Mouse (Mus musculus) cerebellum, adult 18-20 months (tissue): ENCODE results near the gene Pkd1l2.

Experiments used
- DNase-seq, 2 experiments: peaks; one replicate each; pipeline ENCODE4 v3.0.0; 2021

Gene Pkd1l2

DNA sequence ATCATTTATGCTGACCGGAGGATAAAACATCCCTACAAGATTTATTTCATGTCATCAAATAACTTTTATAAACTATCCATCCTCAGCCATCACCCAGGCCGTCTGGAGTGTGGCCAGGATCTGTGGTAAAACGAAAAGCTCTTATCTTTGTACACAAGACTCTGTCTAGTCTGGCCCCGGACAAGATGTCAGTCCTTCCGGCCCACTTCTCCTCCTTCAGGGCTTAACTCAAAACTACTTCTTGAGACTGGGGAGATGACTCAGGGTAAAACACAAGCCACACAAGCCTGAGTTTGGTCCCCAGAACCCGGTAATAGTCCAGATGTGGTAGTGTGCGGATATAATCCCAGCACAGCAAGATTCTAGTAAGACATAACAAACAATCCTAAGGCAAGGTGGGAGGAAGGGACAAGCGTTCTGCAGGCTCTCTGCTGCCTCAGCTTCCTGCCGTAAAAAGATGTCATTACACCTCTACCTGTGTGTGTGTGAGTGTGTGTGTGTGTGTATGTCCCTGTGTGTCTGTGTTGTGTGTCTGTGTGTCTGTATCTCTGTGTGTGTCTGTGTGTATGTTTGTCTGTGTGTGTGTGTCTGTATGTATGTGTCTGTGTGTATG lies 804 bp upstream of the Pkd1l2 start:
- no peak for DNase-seq

DNA sequence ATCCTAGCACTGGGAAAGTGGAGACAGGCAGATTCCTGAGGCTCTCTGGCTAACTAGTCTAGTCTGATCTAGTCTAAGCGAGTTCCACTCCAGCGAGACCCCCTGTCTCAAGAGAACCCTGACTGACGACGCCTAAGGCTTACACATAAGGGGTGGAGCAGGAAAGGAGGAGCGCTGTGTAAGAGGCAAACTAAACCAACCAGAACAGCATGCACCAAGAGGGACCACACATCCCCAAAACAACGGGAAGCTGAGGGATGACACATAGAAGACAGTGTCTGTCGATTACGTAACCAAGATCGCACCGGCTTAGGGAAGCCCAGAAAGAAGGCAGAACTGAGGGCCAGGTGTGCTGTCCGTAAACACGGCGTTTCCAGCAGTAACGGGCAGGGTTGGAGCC lies 2.6 kb downstream of the Pkd1l2 start:
- DNase-seq, result no peak

DNA sequence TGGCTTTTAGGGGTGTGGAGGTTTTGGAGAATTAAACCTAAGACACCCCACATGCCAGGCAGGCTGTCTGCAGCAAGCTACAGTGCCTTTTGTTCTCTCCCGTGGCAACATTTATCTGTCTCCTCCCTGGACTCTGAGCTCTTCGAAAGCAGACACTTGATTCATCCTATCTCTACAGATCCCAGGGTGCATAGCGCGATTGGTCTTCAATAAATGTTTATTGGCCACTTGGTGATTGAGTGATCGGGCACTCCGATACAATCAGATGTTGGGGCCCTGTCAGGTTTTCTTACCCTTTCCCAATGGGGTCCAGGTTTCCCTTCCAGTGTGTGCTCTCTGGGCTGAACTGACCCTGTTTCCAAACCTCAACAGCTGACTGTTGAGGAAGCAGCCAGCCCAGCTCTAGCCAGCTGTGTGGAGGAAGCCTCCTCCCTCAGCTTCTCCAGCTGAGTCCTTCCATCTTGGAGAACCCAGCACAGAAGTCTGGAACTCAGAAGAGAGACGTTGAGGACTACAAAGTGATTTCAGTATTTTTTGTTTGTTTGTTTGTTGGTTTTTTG lies 3.8 kb downstream of the Pkd1l2 start:
- no peak for DNase-seq

- DNase-seq, result no peak
Observed at GRCm38 (mm10) chr8:117074350-117075182, 7.7 kb downstream of the Pkd1l2 start.

GRCm38 (mm10) chr8:117069708-117070107 lies 12.5 kb downstream of the Pkd1l2 start:
- peak in 1 of 2 experiments; percentile 4 for DNase-seq

DNA sequence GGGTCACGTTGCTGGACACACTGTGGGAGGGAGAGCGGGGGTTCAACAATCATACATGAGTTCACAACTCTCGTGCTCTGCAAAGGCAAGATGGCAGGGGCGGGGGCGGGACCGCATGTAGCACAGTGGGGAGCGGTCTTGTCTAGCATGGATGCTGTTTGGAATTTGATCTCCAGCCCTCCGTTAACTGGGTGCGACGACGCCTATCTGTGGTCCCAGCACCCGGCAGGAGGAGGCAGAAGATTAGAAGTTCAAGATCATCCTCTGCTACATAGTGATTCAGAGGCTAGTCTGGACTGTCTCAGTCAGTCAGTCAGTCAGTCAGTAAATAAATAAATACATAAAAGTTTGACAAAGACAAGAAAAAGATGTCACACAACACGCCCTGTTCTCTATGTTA lies 14.0 kb downstream of the Pkd1l2 start:
- DNase-seq, result no peak

- no peak for DNase-seq
Observed at GRCm38 (mm10) chr8:117067396-117067795, 14.9 kb downstream of the Pkd1l2 start.

DNA sequence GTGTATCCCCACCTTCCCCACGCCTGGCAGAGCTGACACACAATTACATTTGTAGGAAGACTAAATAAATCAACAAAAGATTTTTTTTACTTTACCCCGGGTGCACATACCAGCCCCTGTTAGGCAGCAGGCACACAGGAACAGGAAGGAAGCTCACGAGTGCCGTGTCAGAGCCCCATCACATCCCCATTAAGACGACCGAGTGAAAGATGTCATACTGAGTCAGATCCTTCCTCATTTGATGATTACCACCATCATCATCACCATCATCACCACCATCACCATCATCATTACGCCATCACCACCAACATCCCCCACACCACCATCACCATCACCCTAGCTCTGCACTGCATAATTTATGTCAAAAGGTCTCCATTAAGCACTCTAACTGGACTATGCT lies 15.3 kb downstream of the Pkd1l2 start:
- no peak for DNase-seq

DNA sequence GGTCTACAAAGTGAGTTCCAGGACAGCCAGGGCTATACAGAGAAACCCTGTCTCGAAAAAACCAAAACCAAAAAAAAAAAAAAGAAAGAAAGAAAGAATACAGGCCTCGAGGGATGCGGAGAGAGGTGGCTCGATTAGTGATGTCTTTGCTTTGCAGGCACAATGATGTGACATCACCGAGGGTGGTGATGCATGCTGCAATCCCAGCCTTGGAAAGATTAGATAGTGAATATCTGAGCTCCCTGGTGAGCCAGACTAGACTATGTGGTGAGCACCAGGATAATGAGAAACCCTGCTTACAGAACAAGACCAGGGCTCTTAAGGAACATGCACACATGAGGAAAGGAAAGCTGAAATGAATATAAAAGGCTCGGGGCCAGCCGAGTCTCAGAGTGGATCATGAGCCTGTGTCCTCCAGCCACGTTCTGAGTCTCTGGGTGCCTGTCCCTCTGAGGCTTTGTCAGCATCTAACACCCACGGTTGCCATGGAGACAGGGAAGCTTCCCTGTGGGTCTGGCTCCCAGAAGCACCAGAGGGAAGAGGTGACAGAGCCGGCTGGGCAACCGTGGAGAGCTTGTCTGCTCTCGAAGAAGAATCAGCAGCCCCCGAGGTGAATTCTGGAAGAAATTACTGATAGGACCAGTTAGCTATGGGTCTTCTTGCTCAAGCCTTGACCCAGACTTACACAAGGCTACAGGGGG lies 20.9 kb downstream of the Pkd1l2 start:
- DNase-seq, result no peak

DNA sequence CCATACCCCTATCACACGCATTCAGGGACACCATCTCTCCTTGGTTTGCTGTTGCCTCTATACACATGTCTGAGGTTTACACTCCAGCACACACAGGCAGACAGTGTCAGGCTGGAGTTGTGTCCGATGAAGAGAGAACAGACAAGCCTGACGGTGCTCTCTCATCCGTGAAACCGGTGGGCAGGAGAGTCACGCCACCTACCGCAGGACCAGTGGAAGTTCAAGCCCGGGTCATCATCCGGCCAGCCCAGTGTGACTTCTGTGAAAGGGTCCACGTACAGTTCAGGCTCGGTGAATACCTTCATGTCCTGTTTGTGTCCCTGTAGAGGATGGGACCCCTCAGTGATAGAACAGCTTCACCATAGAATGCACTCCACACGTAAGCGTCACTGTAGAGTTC lies 21.9 kb downstream of the Pkd1l2 start:
- DNase-seq, result no peak

DNA sequence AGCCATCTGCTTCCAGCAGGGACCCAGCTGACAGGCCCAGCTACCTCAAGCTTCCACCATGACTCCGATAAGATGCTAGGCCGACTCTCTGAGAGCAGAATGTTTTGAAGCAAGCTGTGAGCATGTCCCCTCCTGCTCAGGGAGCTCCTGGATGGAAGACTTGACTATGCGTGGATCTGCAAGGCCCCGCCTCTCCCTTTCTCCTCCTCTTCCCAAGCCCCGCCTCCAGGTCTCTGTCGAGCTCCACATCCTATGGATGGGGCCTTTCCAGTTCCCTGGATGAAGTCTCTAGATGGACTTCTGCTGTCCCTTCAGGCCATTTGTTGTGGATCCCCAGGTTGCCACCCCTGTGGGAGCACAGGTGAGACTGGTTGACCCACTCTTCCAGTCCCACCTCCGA lies 23.2 kb downstream of the Pkd1l2 start:
- DNase-seq, result no peak

- no peak for DNase-seq
Observed at GRCm38 (mm10) chr8:117055097-117055496, 27.2 kb downstream of the Pkd1l2 start.

- no peak for DNase-seq
Observed at GRCm38 (mm10) chr8:117054146-117054545, 28.1 kb downstream of the Pkd1l2 start.

- no peak for DNase-seq
Observed at GRCm38 (mm10) chr8:117053135-117054079, 28.8 kb downstream of the Pkd1l2 start.

DNA sequence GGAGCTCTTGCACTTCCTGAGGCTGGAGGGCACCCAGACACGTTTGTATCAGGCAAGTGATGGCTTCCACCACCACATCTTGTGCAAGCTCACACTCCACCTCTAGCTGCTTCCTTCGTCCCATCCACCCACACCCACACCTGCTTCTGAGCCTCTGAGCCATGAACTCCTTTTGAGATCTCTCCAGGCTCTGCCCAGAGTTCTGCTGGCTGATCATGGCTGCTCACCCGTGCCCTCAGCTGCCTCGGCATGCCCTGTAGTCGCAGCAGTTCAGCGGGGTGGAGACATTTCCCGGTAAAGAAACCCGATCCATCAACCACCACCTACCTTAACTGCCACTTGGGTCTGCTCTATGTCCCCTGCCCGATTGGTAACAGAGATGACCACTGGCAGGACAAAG lies 30.9 kb downstream of the Pkd1l2 start:
- no peak for DNase-seq

DNA sequence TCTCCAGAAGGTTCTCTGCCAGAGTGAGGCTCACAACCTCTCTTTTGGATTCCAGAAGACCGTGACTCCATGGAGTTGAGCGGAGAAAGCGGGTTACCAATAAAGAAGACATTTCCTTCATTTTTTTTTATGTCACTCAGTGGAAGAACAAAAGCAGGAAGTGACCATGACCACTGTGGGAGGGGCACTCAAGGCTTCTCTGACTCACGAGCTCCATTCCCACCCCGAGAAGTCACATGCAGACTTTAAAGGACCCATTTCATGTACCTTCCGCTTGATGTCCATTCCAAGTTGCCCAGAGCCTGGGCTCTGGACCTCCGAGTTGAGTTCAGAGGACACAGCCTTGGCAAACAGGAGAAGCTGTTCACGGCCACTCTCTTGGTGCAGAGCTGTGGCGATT lies 31.5 kb downstream of the Pkd1l2 start:
- DNase-seq, result no peak

- no peak for DNase-seq
Observed at GRCm38 (mm10) chr8:117049444-117049843, 32.8 kb downstream of the Pkd1l2 start.

- DNase-seq, result no peak
Observed at GRCm38 (mm10) chr8:117043584-117043983, 38.7 kb downstream of the Pkd1l2 start.

GRCm38 (mm10) chr8:117039843-117040242 lies 42.4 kb downstream of the Pkd1l2 start:
- no peak for DNase-seq

DNA sequence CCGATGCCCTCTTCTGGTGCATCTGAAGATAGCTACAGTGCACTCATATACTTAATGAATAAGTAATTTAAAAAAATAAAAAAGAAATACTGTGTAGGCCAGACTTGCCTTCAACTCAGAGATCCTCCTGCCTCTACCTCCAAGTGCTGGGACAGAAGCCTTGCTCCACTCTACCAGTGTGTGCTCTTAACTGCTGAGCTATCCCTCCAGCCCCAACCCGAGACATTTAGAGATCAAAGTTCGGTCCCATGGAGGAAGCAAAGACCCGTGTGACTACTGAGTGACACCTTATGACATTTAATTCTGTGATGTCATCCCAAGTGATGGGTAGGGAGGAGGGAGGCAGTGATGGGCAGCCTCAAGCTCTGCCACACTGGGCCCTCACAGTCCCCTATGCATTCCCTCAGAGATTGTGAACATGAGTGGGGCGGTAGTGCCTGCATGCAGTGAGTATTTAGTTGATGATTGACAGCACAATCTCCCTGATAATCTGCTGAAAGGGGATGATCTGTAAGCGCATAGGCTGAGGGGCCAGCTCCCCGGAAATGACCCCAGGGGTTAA lies 44.8 kb downstream of the Pkd1l2 start:
- DNase-seq, result no peak

- DNase-seq, result no peak
Observed at GRCm38 (mm10) chr8:117033393-117033792, 48.9 kb downstream of the Pkd1l2 start.

GRCm38 (mm10) chr8:117032609-117033008 lies 49.6 kb downstream of the Pkd1l2 start:
- no peak for DNase-seq
